Mouse (Mus musculus): Measurements from ENCODE around the gene Arl8b. TPM values are rescaled to one million over a fixed set of nuclear protein-coding genes. Genes with fewer than 3 reads are reported as not detected.
A peak's percentile ranks its signal among the peaks of the same experiment; 100 is the strongest.

Arl8b gene
- polyA plus RNA-seq, 1 experiment: 41.2 TPM

GRCm38 (mm10) chr6:108817510-108817909, 34.6 kb downstream of the Arl8b start:
- H3K4me3 ChIP-seq: no peak overlapping the region
- no peak overlapping the region for H3ac ChIP-seq (ENCODE audit: control insufficient read depth, insufficient read length)
- TF ChIP-seq MYOG (IDR thresholded peaks at IDR 0.05; ENCODE audit: control insufficient read depth in 1 of 3, insufficient read depth in 1 of 3, insufficient read length in 2 of 3, low read depth in 2 of 3) (no peak), POLR2A (IDR thresholded peaks at IDR 0.05; ENCODE audit: insufficient read length, low read depth) (no peak), MAX (IDR thresholded peaks at IDR 0.05; ENCODE audit: low read depth) (no peak), SRF (IDR thresholded peaks at IDR 0.05; ENCODE audit: control insufficient read depth, insufficient read length, low read depth) (no peak), TCF12 (IDR thresholded peaks at IDR 0.05; ENCODE audit: insufficient read depth, poor library complexity, severe bottlenecking) (no peak), MYOD1 (IDR thresholded peaks at IDR 0.05; ENCODE audit: control insufficient read depth in 1 of 3, insufficient read length in 2 of 3, low read depth in 2 of 3) (no peak), CEBPB (IDR thresholded peaks at IDR 0.05; ENCODE audit: insufficient read depth, poor library complexity, severe bottlenecking) (no peak), USF1 (IDR thresholded peaks at IDR 0.05; ENCODE audit: low read depth) (no peak), TCF3 (IDR thresholded peaks at IDR 0.05; ENCODE audit: insufficient read length, low read depth) (no peak)
- H3K79me2 ChIP-seq (ENCODE audit: control insufficient read depth, insufficient read depth): peaks cover 21% of the 10 kb centered on the region
- H3K36me3 ChIP-seq (ENCODE audit: control insufficient read depth, insufficient read depth): peaks cover 59% of the 10 kb centered on the region
- H3K4me2 ChIP-seq (ENCODE audit: low read depth): no peak overlapping the region
- no peaks in the 10 kb centered on the region for H3K27me3 ChIP-seq (ENCODE audit: control insufficient read depth, insufficient read depth, insufficient read length)

- Histone ChIP-seq H3K27me3 (ENCODE audit: control insufficient read depth, insufficient read depth, insufficient read length) (no peaks in the 10 kb centered on the region), H3K4me2 (ENCODE audit: low read depth) (peak overlapping the region; percentile 16), H3K79me2 (ENCODE audit: control insufficient read depth, insufficient read depth) (peaks cover 10% of the 10 kb centered on the region), H3ac (ENCODE audit: control insufficient read depth, insufficient read length) (no peak overlapping the region), H3K4me3 (no peak overlapping the region), H3K36me3 (ENCODE audit: control insufficient read depth, insufficient read depth) (peaks cover 28% of the 10 kb centered on the region)
- TF ChIP-seq POLR2AphosphoS2 (IDR thresholded peaks at IDR 0.05; ENCODE audit: insufficient read length, low read depth) (peak; percentile 25), MYOG (IDR thresholded peaks at IDR 0.05; ENCODE audit: control insufficient read depth in 1 of 3, insufficient read depth in 1 of 3, insufficient read length in 2 of 3, low read depth in 2 of 3) (no peak)
These were observed 42.1 kb downstream of the Arl8b start for GRCm38 (mm10) chr6:108824816-108825545.

- Histone ChIP-seq H3K4me2 (ENCODE audit: low read depth) (peak overlapping the region; percentile 95), H3K36me3 (ENCODE audit: control insufficient read depth, insufficient read depth) (peaks cover 20% of the 10 kb centered on the region), H3K27me3 (ENCODE audit: control insufficient read depth, insufficient read depth, insufficient read length) (no peaks in the 10 kb centered on the region), H3K4me3 (no peak overlapping the region), H3ac (ENCODE audit: control insufficient read depth, insufficient read length) (no peak overlapping the region), H3K79me2 (ENCODE audit: control insufficient read depth, insufficient read depth) (peaks cover 14% of the 10 kb centered on the region)
- TF ChIP-seq POLR2A (IDR thresholded peaks at IDR 0.05; ENCODE audit: insufficient read length, low read depth) (no peak), MYOD1 (IDR thresholded peaks at IDR 0.05; ENCODE audit: control insufficient read depth in 1 of 3, insufficient read length in 2 of 3, low read depth in 2 of 3) (no peak), POLR2AphosphoS2 (IDR thresholded peaks at IDR 0.05; ENCODE audit: insufficient read length, low read depth) (no peak), TCF12 (IDR thresholded peaks at IDR 0.05; ENCODE audit: insufficient read depth, poor library complexity, severe bottlenecking) (no peak), USF1 (IDR thresholded peaks at IDR 0.05; ENCODE audit: low read depth) (no peak), SRF (IDR thresholded peaks at IDR 0.05; ENCODE audit: control insufficient read depth, insufficient read length, low read depth) (no peak), MAX (IDR thresholded peaks at IDR 0.05; ENCODE audit: low read depth) (no peak), TCF3 (IDR thresholded peaks at IDR 0.05; ENCODE audit: insufficient read length, low read depth) (no peak), MYOG (IDR thresholded peaks at IDR 0.05; ENCODE audit: control insufficient read depth in 1 of 3, insufficient read depth in 1 of 3, insufficient read length in 2 of 3, low read depth in 2 of 3) (no peak)
These were observed 43.2 kb downstream of the Arl8b start for GRCm38 (mm10) chr6:108826070-108826469.

GRCm38 (mm10) chr6:108827336-108827920, 44.5 kb downstream of the Arl8b start:
- H3ac ChIP-seq (ENCODE audit: control insufficient read depth, insufficient read length): no peak overlapping the region
- peak overlapping the region; percentile 95 for H3K4me2 ChIP-seq (ENCODE audit: low read depth)
- peaks cover 23% of the 10 kb centered on the region for H3K79me2 ChIP-seq (ENCODE audit: control insufficient read depth, insufficient read depth)
- peaks cover 9% of the 10 kb centered on the region for H3K36me3 ChIP-seq (ENCODE audit: control insufficient read depth, insufficient read depth)
- peak overlapping the region; percentile 77 for H3K4me3 ChIP-seq
- TF ChIP-seq REST (IDR thresholded peaks at IDR 0.05; ENCODE audit: insufficient read depth, insufficient read length) (no peak), TCF3 (IDR thresholded peaks at IDR 0.05; ENCODE audit: insufficient read length, low read depth) (no peak), USF1 (IDR thresholded peaks at IDR 0.05; ENCODE audit: low read depth) (no peak), TCF12 (IDR thresholded peaks at IDR 0.05; ENCODE audit: insufficient read depth, poor library complexity, severe bottlenecking) (no peak), E2F4 (IDR thresholded peaks at IDR 0.05; ENCODE audit: insufficient read depth) (no peak), POLR2A (IDR thresholded peaks at IDR 0.05; ENCODE audit: insufficient read length, low read depth) (no peak), MYOG (IDR thresholded peaks at IDR 0.05; ENCODE audit: control insufficient read depth in 1 of 3, insufficient read depth in 1 of 3, insufficient read length in 2 of 3, low read depth in 2 of 3) (no peak), MYOD1 (IDR thresholded peaks at IDR 0.05; ENCODE audit: control insufficient read depth in 1 of 3, insufficient read length in 2 of 3, low read depth in 2 of 3) (no peak), MAX (IDR thresholded peaks at IDR 0.05; ENCODE audit: low read depth) (no peak)
- no peaks in the 10 kb centered on the region for H3K27me3 ChIP-seq (ENCODE audit: control insufficient read depth, insufficient read depth, insufficient read length)

Data from myocyte (in vitro differentiated cells).